Mouse (Mus musculus): ENCODE measurements around the gene Rab3ip. TPM values are rescaled to one million over a fixed set of nuclear protein-coding genes. Genes with fewer than 3 reads are reported as not detected.

The Rab3ip gene
- total RNA-seq, 2 experiments from 2014 or later, result 42.6 to 47.3 TPM

- intact Hi-C loops (cut with DNase I), result loop anchor here (5.0 to 10.0 kb wide), 2 partner anchors 54 to 187 kb away; partner anchors contain the start of gene Frs2
- no peak for TF ChIP-seq CTCF (IDR thresholded peaks at IDR 0.05)
- Histone ChIP-seq H3K27ac (no peak overlapping the region), H3K4me3 (no peak overlapping the region)
- DNase-seq (ENCODE audit: extremely low spot score in 1 of 2, low spot score in 2 of 2), result no peak
Observed at GRCm38 (mm10) chr10:116957867-116958551, 7.4 kb upstream of the Rab3ip start.

- DNase-seq (ENCODE audit: extremely low spot score in 1 of 2, low spot score in 2 of 2), result no peak
- TF ChIP-seq CTCF (IDR thresholded peaks at IDR 0.05), result no peak
- H3K4me3 ChIP-seq, result no peak overlapping the region
- intact Hi-C loops (cut with DNase I), result loop anchor here (5.0 to 10.0 kb wide), 2 partner anchors 56 to 188 kb away; partner anchors contain the start of gene Frs2
- no peak overlapping the region for H3K27ac ChIP-seq
Observed at GRCm38 (mm10) chr10:116956483-116957158, 6.1 kb upstream of the Rab3ip start.

DNA sequence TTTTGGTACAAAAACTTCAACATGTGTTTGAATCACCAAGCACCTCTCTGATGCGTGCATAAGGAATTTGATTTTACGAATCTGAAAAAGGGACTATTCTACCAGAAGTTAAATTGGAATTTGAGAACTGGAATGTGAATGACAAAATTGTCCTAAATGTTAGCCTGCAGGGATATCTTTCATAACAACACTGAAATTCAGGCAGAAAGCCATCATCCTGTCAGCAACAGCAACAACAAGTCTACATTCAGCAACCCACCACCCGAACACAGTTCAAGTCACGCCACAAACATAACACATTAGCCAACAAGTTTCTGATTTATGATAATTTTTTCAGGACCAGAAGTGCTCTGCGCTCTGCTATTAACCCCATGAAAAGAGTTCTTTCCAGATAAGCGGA lies 4.6 kb upstream of the Rab3ip start:
- H3K27ac ChIP-seq, result no peak overlapping the region
- no peak for TF ChIP-seq CTCF (IDR thresholded peaks at IDR 0.05)
- no peak overlapping the region for H3K4me3 ChIP-seq
- DNase-seq (ENCODE audit: extremely low spot score in 1 of 2, low spot score in 2 of 2), result no peak
- intact Hi-C loops (cut with DNase I), result loop anchor here (5.0 to 10.0 kb wide), 2 partner anchors 57 to 190 kb away; partner anchors contain the start of gene Frs2

- DNase-seq (ENCODE audit: extremely low spot score in 1 of 2, low spot score in 2 of 2), result no peak
- Histone ChIP-seq H3K4me3 (peak overlapping the region; percentile 67), H3K27ac (no peak overlapping the region)
- intact Hi-C loops (cut with DNase I), result loop anchor here (2.0 to 10.0 kb wide), 2 partner anchors 82 to 194 kb away; partner anchors contain the start of gene Frs2
- TF ChIP-seq CTCF (IDR thresholded peaks at IDR 0.05), result no peak
Observed at GRCm38 (mm10) chr10:116950886-116951285, 317 bp upstream of the Rab3ip start.

DNA sequence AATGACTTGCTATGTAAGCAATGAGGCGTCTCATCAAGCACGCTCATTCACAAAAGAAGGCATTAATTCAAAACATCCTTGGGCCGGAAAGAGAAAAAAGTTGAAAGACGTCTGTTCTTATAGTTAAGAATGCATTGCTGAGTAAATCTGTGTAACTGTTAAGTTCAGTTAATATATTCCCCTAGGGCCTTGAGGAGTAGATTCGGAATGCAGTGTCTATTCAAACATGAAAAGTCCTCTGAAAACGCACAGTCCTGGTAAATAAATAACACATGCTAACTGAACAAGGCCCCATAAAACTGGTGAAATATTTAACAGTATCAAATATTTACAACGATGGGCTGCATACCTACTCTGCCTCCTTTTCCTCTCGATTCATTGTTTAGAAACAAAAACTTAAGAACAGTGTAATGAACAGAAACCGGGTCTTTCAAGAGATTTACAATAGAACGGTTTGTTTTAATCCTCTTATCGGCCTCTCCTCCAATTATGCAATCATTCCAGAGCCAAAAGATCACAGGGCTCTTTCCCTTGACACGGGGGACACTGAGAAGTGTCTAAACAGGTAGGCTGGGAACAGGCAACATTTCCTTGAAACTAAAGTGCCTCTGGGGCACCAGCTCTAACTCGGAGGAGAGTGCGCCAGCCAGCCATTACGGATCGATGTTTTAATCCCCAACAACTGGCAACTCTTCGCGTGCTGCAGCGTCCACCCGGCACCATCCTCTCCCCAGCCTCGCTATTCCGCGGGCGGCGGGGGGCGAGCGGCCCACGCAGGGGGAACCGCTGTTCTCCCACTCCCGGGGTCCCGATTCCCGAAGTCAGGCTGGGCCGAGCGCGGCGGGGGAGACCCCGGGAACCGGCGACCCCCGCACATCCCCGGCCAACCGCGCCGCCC lies 1.2 kb downstream of the Rab3ip start:
- TF ChIP-seq CTCF (IDR thresholded peaks at IDR 0.05), result no peak

GRCm38 (mm10) chr10:116948414-116948813 lies 2.2 kb downstream of the Rab3ip start:
- DNase-seq (ENCODE audit: extremely low spot score in 1 of 2, low spot score in 2 of 2), result no peak
- TF ChIP-seq CTCF (IDR thresholded peaks at IDR 0.05), result no peak
- intact Hi-C loops (cut with DNase I), result no loop called here
- Histone ChIP-seq H3K4me3 (no peak overlapping the region), H3K27ac (no peak overlapping the region)

More for the DNA sequence above, 1.2 kb downstream of the Rab3ip start:
- intact Hi-C loops (cut with DNase I), result loop anchor here (2.0 to 10.0 kb wide), 2 partner anchors 83 to 195 kb away; partner anchors contain the start of gene Frs2
- Histone ChIP-seq H3K4me3 (peak overlapping the region; percentile 67), H3K27ac (peak overlapping the region; percentile 70)
- peak; percentile 46 to 51 for DNase-seq (ENCODE audit: extremely low spot score in 1 of 2, low spot score in 2 of 2)

- no peak overlapping the region for H3K4me3 ChIP-seq
- no peak overlapping the region for H3K27ac ChIP-seq
- TF ChIP-seq CTCF (IDR thresholded peaks at IDR 0.05), result no peak
- intact Hi-C loops (cut with DNase I), result no loop called here
- DNase-seq (ENCODE audit: extremely low spot score in 1 of 2, low spot score in 2 of 2), result no peak
Observed at GRCm38 (mm10) chr10:116944940-116945339, 5.6 kb downstream of the Rab3ip start.

DNA sequence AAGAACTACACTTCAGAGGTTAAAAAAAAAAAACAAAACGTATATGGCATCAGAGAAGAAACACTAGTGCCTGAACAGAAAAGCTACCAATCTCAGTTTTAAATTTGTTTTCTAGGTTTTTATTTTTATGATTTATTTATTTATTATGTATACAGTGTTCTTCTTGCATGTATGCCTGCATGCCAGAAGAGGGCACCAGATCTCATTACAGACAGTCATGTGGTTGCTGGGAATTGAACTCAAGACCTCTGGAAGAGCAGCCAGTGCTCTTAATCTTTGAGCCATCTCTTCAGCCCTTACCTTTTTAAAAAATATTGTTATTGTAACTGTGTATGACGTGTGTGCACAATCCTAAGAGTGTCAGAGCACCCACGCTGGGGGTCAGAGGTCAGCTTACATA lies 6.4 kb downstream of the Rab3ip start:
- DNase-seq (ENCODE audit: extremely low spot score in 1 of 2, low spot score in 2 of 2), result no peak
- H3K27ac ChIP-seq, result no peak overlapping the region
- intact Hi-C loops (cut with DNase I), result no loop called here
- H3K4me3 ChIP-seq, result no peak overlapping the region
- peak; percentile 51 for TF ChIP-seq CTCF (IDR thresholded peaks at IDR 0.05)

GRCm38 (mm10) chr10:116943025-116943424 lies 7.5 kb downstream of the Rab3ip start:
- intact Hi-C loops (cut with DNase I), result no loop called here
- no peak for DNase-seq (ENCODE audit: extremely low spot score in 1 of 2, low spot score in 2 of 2)
- no peak overlapping the region for H3K27ac ChIP-seq
- peak; percentile 44 for TF ChIP-seq CTCF (IDR thresholded peaks at IDR 0.05)
- H3K4me3 ChIP-seq, result no peak overlapping the region

DNA sequence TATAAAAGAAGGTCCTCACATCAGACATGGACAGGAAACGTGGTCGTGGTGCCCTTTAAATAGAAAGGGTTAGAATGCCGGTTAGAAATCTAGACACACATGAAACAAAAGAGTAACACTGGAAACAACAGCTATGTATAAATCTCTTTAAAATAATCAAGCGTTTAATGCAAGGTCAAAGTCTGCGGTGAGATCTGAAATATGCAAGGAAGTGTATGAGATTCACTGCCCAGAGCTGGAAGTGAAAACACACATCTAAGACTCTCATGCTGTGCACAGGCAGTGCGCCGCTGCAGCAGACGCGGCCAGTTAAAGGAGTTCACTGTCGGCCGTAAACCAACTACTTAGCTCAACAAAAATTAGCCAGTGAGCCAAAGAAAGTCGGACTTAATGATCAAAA lies 15.5 kb downstream of the Rab3ip start:
- no peak for DNase-seq (ENCODE audit: extremely low spot score in 1 of 2, low spot score in 2 of 2)
- Histone ChIP-seq H3K27ac (no peak overlapping the region), H3K4me3 (no peak overlapping the region)
- TF ChIP-seq CTCF (IDR thresholded peaks at IDR 0.05), result no peak
- intact Hi-C loops (cut with DNase I), result no loop called here

- intact Hi-C loops (cut with DNase I), result no loop called here
- DNase-seq (ENCODE audit: extremely low spot score in 1 of 2, low spot score in 2 of 2), result no peak
- Histone ChIP-seq H3K4me3 (no peak overlapping the region), H3K27ac (no peak overlapping the region)
- TF ChIP-seq CTCF (IDR thresholded peaks at IDR 0.05), result no peak
Observed at GRCm38 (mm10) chr10:116933794-116934193, 16.8 kb downstream of the Rab3ip start.
